Mouse (Mus musculus) heart, adult 8-10 months (tissue): ENCODE data around the gene Gja6. TPM values are rescaled to one million over a fixed set of nuclear protein-coding genes. Genes with fewer than 3 reads are reported as not detected.
A peak's percentile ranks its signal among the peaks of the same experiment; 100 is the strongest.

Experiments used
- DNase-seq: peaks from one replicate; pipeline ENCODE4 v3.0.0; 2022; ENCODE audit warnings: low spot score
- total RNA-seq, 4 experiments: library from RNA; stranded (reverse); gene quantifications; 2 replicates each; pipeline ENCODE4 v1.2.4; 2022

Gja6 gene
- total RNA-seq = under 1 TPM in 2 of 4 experiments, not detected in 2; 0.17 to 0.22 TPM

DNA sequence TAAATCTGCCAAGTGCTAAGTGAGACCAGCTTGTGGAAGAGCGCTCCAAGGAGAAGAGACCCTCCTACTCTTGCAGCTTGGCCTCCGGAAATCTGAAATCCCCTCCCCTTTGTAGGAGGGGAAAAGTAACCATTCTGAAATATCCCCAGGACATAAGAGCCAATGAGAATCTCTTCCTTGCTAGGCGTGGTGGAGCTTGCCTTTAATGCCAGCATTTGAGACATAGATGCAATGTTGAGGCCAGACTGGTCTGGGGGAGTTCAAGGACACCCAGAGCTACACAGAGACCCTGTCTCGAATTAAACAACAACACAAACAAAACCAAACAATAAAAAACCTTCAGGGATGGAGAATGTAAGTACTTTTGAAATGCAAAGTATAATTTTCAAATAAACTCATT lies at the start of gene Gja6:
Gene Gja6 (minus strand): TSS at position 101 of the 400 bp plus-strand sequence.
- no peak for DNase-seq

DNA sequence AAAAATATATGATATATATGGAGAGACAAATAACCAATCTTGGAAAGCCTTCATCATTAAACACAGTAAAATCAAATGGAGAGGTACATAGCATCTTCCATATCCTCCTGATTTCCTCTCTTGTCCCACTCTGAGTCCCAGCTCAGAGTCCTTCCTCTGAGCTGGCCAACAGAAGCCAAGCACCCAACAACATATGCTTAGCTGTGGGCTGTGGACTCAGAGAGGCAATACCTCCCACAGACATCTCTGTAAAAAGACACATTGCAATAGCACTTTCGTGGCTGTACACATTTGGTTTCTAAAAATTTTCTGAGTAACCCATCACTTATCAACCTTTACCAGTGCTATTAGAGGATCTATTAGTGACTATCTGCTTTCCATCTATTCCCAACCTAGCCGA lies 42.7 kb upstream of the Gja6 start:
- DNase-seq = no peak

DNA sequence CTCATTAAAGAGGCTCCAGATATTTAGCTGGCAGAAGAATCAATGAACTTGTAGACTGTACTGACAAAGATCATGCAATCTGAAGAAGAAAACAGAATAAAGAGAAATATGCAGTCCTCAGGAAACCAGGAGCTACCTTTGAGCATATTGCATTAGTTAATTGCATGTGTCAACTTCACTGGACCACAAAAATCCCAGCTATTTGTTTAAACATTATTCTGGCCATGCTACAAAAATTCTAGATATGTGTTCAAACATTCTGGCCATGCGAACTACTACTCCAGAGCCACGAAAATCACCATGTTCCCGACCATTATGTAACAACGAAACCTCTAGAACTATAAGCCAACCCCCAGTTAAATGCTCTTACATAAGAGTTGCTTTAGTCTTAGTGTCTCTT lies 37.9 kb upstream of the Gja6 start:
- no peak for DNase-seq

DNA sequence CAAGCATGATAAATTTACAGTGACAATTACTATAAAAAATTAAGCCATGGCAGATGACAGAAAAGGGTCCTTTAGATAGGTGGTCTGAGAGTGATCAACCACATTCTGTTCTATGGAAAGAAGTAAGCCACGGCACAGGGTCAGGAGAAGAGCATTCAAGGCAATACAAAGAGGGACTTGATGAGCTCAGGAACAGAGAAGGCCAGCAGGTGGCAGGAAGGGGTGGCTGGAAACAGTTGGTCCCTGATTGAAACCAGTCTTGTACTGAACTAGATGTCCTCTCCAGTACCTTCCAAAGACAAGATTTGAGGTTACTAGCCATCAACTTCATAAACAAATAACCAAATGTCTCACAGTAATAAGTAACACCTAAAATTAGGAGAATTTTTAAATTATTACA lies 28.7 kb upstream of the Gja6 start:
- peak; percentile 12 for DNase-seq

DNA sequence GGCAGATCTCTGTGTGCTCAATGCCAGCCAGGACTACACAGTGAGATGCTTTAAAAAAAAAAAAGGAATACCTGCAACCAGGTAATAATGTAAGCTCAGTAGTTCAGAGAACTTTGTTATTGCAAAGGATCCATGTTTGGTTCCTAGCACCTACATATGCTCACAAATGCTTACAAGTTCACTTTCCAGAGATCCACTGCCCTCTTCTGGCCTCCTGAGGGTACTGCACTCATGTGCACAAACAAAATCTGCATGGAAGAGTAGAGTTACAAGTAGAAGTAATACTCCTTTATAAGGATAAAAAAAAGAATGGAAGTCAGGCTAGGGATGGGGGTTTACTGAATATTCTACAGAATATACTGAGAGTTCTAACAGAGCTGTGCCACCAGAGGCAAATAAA lies 23.8 kb upstream of the Gja6 start:
- no peak for DNase-seq

DNA sequence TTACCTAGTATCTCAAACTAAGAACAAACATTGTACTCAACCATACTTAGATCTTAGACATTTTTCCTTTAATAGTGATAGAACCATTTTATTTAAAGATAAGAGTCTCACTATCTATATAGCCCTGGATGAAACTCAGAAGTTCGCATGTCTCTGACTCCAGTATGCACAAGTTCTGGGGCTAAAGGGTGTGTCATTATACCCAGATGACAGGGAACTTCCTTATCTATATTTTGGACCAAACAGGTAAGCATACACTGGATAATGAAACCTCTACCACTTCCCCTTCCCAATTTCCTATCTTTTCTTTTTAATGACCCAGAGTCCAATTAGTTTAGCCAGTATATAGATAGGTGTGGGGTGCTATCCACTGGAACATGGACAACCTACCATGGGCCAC lies 22.0 kb upstream of the Gja6 start:
- no peak for DNase-seq

DNA sequence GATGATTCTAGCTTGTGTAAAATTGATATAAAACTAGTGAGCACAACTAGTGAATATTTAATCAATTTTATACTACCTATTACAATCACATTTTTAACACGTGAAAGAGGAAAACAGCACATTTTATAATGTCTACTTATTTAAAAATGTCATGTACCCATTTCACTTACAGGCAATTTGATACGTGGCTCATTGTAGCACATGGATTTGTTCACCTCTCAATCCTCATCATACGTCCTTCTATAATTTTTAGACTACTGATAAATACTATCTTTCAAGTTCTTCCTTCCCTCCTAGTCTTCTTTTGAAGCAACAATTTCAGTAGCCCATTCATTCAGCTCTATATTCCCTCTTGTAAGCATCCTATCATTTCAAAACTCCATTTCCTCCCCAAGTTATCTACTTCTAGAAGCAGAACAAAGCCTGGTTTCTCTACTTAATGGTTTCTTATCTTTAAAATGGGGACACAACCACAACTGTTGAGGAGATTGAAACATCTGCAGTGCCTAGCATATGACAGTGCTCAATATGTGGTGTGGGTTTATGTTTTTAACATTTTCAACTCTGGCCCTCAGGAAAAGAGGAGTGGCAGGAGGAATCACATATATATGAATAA lies 12.3 kb upstream of the Gja6 start:
- DNase-seq = no peak

DNA sequence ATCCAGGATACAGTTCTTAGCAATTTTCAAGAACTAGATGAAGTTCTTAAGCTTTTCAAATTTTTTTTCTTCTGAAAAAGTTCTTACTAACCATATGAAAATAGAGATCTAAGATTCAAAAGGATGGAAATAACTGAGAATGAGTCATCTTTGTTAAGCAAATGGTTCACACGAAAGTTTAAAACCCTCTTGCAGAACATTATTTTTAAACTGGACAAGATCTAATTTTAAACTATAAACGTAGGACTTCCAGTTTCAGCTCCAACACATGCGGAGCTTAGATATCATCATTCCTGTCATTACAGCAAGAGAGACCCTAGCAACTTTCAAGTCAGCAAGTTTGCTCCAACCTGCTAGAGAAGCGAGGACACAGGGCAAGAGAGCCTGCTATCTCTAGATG lies 375 bp downstream of the Gja6 start:
- no peak for DNase-seq

DNA sequence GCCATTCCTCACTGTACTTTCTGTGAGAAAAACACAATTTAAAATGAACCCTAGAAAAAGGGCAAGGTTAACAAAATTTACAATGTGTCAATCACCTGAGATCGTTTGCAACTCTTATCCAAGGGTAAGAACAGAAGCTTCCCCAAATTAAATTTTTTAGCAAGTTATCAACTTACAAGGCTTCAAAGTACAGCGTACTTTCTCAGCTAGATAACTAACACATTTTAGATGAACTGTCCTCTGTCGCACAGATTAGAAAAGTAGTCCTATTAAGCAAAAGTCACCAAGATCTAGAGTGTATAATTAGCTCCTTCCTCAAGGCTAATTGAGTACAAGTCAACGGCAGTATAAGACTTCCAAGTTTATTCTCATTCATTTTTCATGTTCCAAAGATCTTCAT lies 939 bp downstream of the Gja6 start:
- no peak for DNase-seq

DNA sequence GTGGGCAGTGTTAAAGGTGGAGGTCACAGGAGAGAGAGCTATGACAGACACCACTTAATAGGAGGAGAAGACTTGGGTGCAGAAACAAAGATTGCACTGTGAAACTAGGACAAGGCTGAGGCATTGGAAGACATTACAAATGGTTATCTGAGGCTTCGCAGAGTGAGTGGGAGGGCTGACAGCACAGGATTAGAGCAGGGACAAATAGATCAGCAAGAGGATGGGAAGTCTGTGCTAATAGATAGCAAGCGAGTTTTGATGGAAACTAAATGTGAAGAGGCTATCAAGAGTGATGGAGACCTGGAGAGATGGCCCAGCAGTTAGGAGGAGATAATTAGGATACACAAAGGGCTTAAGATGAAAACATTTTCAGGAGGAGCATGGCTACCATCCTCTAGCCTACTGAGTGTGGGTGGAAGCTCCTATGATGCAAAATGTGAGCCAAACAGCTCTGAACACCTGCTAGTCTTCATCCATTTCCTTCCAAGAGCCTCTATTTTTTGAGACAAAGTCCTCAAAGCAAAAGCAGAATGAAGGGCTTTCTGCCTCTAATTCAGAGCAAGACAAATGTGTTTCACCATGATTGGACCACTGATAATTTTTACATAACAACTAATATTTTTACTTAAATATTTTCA lies 1.7 kb downstream of the Gja6 start:
- DNase-seq = no peak

DNA sequence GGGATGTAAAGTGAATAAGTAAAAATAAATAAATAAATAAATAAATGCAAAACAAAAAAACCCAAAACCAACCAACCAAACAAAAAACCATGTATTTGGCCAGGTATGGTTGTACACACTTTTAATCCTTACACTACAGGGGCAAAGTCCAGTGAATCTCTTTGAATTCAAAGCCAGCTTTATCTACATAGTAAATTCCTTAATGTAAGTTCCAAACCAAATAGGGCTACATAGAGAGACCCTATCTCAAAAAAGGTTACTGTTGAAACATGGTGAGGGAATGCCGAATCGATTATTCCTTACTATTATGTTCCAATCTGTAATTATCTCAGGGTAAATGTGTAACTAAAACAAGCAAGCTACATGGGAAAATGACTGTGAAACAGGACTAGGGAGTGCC lies 5.7 kb downstream of the Gja6 start:
- no peak for DNase-seq

DNA sequence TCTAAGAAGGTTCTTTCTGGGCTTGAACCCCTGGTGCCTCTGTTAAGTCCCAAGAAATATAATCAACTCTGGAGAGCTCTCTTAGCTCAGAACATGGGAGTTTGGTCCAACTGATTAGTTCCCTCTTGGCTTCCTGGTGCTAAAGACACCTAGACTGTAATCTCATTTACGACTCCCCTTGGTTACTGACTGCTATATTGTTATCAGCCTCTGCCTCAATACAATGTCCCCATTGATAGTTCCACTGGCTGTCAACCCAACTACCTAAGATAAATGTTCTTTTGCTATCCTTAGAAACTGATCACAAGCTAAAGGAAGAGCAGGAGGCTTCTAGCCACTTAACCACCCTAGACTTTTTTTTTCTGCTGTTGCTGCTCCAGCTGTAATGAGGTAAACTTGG lies 14.8 kb downstream of the Gja6 start:
- DNase-seq = no peak

DNA sequence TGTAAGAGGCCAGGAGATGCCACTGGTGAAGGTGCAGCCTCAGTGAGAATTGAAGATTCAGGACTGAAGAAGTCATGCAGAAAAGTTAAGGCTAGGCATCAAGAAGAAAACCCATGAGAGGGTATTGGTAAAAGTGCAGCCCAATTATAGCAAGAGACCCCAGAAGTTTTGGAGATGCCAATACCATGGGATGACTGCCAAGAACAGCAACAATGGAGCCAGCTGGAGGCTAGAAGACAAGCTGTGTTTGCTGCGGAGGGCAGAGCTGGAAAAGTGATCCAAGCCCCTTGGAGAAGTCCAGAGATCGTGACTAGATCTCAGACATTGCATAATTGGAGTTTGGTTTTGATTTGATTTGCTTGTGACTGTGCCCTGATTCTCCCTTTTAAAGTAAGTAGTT lies 20.6 kb downstream of the Gja6 start:
- no peak for DNase-seq

DNA sequence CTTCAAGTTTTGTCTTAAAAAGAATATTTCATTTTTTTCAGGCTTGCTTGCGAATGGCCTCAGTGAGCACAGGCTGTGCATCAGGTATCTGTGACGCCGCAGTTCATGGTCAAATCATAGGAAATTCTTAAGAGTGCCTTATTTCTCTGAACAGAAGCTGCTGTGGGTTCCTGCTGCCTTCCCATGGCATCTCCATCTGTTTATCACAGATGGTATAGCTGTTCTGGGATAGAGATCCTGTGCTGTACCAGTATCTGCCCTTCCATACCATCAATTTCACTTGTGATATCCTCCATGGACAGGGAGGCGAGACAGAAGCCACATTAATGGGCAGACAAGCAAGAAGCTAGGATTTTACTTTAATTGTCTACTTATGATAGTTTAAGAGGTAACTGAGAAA lies 40.3 kb downstream of the Gja6 start:
- DNase-seq = no peak

DNA sequence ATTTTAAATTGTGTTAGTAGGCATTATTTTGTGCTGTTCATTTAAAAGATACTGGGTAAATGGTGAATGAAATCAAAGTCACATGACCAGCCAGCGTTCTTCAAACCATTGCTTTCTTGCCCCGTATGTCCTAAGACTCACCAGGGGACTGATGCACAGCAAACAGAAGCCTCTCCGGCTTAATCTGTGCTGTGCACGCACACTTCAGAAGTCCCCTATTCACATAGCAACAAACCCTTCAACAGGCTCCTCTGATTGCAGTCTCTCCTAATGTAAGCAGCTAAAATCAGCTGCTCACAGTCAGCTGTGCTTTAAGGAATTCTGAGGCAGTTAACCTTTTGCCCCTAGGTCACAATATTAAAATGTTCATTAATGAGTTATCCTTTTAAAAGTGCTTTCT lies 41.8 kb downstream of the Gja6 start:
- DNase-seq = no peak

DNA sequence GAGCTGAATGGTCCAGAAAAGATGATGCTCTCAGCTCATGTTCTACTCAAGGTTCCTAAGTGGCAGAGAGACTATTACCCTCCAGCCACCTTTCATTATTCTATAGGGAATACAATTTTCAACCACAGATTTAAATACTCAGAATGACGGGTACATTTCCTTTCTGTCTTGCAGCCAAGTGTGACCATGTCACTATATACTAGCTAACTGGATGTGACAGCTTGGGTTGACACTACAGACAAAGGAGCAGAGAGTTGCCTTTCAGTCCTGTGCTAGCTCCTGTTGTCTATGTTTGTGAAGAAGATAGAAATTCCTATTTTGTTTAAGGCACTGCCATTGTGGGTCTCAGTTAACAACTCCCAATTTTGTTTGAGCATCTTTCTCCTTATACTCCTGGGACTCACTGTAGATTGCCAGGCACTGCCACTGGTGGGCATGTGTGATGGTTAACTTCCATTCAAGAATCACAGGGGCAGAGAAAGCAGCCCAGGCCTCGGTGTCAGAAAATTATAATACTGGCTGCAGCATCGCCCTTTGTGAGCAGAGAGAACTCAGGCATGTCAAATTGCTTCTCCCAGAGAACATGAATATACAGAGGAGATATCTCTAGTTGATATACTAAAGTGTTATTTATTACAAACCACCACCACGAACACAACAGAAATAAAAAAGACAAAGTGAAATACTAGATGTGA lies 43.0 kb downstream of the Gja6 start:
- no peak for DNase-seq

Other genes with a start within 250 kb of the Gja6 start
- not detected for gene Ppef1, start 171.3 kb downstream of the Gja6 start, total RNA-seq
- under 1 TPM; 0.14 to 0.72 (median 0.23) TPM for gene Rs1, start 139.0 kb downstream of the Gja6 start, total RNA-seq
- 1 to 10 TPM; 5.0 to 6.0 (median 5.8) TPM for gene Cdkl5, start 87.7 kb upstream of the Gja6 start, total RNA-seq
- under 1 TPM; 0.19 to 0.95 (median 0.32) TPM for gene Scml2, start 210.1 kb upstream of the Gja6 start, total RNA-seq